Mouse (Mus musculus) thymus, postnatal 0 days (tissue): ENCODE data around the gene Haus5. TPM values are rescaled to one million over a fixed set of nuclear protein-coding genes. Genes with fewer than 3 reads are reported as not detected.

Experiments used
- DNase-seq: peaks from one replicate; pipeline ENCODE4 v3.0.0-alpha.2; 2015; ENCODE audit warnings: low spot score
- polyA plus RNA-seq: library from polyadenylated mRNA; unstranded; fragments of >200 nt; fragmentation: Nextera tagmentation; extraction: Ambion mirVana; gene quantifications from 2 replicates; pipeline ENCODE4 v1.2.1, GENCODE M21; 2015

Haus5 gene
- 50.2 and 51.0 TPM in 2 replicates for polyA plus RNA-seq

DNA sequence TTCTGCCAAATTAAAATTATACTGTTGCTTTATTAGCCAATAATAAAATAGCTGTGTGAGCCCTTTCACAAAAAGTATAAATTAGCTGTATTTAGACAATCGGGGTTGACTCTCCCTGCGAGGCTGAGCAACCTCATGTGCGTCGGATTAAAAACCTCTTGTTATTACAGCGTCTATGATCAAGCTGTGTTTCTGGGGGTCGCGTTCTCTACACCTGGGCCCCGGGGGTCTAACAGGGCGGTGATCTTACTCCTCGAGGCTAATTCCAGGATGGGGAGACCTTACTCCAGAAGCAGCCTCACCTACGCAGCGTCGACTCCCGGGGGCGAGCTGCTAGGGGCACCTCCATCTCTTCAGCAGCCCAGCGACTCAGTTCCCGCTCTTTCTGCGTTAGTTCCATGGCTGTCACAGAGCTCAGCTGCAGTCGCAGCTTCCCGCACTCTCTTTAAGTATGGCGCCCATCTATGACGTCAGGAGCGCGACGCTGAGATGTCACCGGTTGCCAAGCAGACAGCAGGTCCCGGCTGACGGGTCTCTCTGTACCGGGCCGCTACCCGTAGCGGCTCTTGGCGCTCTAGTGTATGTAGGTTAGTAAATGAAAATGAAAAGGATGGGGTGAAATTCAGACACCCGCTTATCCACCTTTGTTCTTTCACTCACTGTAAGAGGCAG, at the start of gene Haus5:
Haus5 (minus strand) TSS at position 466 of the 672 bp plus-strand sequence.
- DNase-seq: peak; percentile 95

DNA sequence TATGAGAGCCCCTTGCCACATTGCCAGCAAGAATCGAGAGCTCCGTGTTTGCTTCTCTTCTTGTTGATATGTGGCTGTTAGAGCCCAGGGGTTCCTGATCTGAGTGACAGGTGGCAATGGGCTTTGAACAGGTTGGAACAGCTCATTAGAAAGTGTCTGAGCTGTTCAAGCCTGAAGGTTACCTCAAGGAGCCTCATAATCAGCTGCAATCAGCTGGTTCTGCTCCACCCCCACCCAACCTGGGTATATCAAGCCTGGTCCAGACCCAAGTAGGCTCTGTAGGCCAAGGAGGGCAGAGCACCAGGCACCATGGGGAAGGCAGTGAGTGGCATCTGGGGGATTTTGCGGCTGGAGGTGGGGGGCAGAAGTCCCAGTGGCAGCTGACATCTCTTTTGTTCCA, 47.1 kb upstream of the Haus5 start, which contains the start of gene Atp4a:
Atp4a (plus strand) TSS at position 268 of the 400 bp plus-strand sequence.
- DNase-seq: no peak

- DNase-seq: no peak
These were observed 42.6 kb upstream of the Haus5 start for GRCm38 (mm10) chr7:30707441-30707840.

DNA sequence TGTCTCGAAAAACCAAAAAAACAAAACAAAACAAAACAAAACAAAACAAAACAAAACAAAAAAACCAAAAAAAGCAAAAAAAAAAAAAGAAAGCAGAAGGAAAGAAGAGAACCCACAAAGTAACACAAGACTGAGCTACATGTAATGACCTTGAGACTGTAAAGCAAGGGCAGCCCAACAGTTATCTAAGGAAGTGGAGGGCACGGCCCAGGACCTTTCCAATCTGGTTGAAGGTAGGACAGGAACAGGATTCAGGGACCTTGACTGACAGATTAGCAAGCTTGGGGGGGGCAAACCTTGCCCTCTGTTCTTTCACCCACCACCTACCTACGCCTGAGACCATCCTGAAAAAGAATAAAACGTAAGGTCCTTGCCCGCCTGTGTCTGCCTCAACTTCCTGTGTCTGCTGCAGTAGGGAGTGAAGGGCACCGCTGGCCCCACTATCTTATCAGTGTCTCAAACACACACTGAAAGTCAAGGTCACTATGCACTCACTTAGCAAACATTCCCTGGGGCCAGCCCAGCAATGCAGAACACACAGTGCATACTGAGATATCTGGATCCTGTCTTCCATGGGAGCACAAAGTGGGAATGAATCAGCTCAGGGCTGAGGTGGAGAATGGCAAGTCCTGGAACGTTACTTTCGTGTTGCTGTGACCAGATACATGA, 41.6 kb upstream of the Haus5 start:
- DNase-seq: no peak

DNA sequence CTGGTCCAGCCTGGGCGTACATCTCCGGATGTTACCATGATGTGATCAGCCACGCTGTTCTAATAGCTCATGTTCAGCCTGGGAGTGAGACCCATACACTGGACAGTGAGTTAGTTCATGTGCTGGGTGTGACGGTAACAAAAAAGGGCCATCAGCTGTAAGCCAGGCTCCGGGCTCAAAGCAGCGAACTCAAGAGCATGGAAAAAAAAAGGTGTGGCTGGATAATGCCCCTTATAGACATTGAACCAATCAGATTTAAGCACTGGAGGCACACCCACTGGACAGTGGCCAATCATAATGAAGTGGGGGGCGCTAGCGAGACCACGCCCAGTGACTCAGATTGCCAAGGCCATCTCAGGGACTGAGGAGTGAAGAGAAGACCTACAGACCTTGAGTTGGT, 33.8 kb upstream of the Haus5 start, which contains the start of gene 2200002J24Rik:
2200002J24Rik (plus strand) TSS at position 338 of the 400 bp plus-strand sequence.
- DNase-seq: peak; percentile 34

DNA sequence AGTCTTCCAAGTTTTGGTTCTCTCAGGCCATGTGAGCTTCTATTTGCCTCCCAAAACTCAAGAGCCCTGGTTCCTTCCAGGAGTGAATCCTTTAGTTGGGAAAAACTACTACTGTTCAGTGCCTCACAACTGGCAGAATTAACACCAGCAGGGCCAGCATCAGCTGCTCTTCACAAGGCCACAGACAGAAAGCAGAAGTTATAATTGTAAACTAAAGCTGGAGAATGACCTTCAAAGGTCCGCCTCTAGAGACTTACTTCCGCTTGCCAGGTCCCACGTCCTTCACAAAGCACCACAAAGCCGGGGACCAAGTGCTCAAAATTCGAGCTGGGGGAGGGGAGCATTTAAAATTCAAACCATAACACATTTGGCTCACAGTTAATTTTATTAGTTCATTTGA, 33.3 kb upstream of the Haus5 start:
- no peak for DNase-seq

DNA sequence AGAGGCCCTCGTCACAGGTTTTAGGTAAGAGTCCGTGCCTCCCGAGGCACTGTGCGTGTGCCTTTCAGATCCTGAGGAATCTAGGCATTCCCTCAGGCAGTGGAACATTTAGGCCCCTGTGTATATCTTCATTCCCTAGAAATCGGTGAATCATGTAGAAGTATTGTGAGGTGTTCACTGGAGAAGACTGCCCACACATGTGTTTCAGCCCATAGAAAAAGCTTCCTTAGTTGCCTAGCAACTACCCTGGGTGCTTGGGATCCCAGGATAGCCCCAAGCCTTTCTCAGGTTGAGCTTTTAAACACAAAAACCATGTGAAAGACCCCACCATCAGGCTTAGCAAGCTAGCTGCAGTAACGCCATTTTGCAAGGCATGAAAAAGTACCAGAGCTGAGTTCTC, 23.5 kb upstream of the Haus5 start:
- no peak for DNase-seq

- DNase-seq: no peak
These were observed 18.6 kb upstream of the Haus5 start for GRCm38 (mm10) chr7:30683425-30683824.

DNA sequence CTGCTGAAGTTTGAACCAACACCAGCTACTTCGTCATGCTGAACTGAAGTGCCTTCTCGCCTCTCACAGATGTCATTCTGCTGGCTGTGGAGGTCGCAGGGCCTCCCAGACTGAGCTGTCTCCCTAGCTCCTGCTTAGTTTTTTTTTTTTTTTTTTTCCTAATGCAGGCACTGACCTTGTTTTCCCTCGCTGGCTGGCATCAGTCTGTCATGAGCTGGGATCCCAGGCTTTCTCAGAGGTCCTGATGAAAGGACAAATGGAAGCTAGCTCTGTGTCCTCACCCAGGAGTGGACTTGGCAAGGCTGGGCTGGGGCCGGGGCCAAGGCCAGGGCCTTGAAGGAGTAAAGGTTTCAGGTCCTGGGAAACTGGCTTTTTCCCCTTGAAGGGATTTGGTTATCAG, 17.1 kb upstream of the Haus5 start:
- no peak for DNase-seq

DNA sequence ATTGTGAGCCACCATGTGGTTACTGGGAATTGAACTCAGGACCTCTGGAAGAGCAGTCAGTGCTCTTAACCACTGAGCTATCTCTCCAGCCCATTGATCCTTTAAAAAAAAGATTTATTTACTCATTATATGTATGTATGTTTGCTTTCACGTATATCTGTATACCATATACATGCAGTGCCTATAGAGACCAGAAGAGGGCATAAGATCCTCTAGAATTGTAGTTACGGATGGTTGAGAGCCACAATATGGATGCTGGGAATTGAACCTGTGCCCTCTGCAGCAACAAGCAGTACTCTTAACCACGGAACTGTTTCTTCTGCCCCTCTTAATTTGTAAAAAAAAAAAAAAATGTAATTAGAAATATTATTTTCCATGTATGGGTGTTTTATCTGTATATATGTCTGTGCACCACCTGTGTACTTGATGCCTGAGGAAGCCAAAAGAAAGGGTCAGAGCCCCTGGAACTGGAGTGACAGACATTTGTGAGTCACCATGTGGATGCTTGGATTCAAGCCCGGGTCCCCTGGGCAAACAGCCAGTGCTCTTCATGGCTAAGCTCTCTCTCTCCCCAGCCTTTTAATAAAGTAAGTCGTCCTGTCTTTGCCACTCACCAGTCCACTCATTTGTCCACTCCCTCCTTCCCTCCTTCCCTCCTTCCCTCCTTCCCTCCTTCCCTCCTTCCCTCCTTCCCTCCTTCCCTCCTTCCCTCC, 13.6 kb upstream of the Haus5 start:
- DNase-seq: peak; percentile 10

DNA sequence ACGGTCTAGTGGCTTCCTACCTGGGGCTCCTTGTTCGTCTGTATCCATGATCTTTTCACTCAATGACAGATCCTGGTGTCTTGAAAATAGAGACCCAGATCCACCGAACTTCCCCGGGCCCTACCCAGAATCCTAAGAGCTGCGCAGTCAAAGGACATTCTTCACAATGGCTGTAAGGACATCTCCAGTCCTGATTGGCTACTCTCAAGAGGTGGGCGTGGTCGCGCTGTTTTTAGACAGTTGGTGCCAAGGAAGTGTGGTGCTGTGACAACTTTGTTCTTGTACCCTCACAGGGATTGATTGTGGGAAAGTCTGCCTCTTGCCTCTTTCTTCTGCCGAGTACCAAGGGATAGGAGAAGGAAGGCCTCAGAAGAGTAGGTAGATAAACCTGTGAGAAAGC, 6.7 kb upstream of the Haus5 start, which contains the start of gene Pmis2:
Pmis2 (minus strand) TSS at position 126 of the 400 bp plus-strand sequence.
- no peak for DNase-seq

- DNase-seq: peak; percentile 44
These were observed 4.4 kb upstream of the Haus5 start for GRCm38 (mm10) chr7:30669229-30669628.

DNA sequence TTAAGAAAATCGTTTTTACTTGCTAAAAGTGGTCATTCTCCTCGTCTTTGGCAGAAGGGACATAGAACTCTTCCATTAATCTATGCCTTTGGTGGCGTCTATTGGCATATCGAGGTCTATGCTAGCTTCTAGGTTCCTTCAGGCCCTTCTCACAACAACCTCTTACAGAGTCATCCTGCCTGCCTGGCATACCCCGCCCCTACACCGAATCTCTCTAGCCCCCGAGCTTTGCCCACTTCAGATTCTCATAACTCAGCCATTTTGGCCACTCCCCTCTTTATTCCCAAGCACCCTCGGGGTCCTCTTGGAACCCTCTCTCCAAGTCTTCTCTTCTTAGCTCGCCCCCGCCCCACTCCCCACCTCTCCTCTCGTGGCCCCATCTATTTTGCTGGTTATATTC, 527 bp upstream of the Haus5 start:
- no peak for DNase-seq

GRCm38 (mm10) chr7:30649591-30650540, 14.9 kb downstream of the Haus5 start, which contains the start of gene Rbm42:
Gene Rbm42, minus strand, starts transcription at chr7:30650317.
- DNase-seq: peak; percentile 99

DNA sequence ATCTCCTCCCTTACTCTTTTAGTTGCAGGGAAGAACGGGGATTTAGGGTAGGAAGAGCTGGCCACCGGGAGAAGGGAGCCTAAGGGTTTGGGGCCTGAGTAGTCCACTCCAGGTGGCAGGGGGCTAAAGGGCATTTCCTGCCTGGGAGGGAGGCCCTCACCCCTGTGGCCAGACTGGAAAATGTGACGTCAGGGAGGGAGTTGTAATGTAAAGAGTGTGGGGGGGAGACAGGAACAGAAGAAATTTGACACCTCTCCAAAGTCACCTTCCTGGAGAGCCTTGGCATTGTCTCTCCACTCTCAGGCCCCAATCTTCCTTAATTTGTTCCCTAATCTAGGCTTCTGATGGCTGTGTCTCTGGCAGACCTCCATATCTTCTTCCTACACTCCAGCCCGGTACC, 25.7 kb downstream of the Haus5 start:
- no peak for DNase-seq

DNA sequence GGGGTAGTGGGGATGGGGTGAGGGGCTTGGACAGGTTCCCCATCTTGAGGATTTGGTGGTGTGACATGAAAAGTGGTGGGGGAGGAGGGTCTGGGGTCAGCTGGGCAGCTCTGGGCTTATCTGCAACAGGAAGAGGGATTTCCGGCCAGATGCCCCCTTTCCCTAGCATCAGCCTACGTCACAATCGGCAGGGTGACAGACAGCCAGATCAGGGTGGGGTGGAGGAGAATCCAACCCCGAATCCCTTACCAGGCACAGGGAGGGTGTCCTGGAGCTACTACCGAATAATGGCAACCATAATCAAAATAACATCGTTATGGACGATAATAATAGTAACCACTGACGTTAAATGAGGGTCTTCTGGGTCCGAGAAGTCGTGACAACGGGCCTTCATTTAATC, 28.4 kb downstream of the Haus5 start:
- no peak for DNase-seq

DNA sequence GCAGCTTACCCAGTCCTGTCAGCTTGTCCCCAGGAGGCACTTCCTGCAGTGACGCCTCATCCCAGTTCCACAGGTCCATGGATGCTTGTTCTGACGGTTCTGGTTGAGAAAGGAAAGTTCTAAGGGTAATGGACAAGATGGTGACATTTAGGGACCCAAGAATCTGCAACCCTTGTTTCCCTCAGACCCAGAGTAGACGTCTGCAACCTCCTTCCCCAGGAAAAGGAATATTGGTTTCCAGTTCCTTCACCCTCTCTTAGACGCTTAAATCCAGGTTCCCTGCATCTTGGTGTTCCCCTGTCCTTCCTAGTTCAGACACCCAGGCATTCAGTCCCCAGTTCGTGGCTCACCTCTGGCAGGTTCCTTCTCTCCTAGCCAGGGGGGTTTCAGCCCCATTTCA, 29.0 kb downstream of the Haus5 start, which contains the start of gene Etv2:
Etv2 (minus strand) TSS at position 101 of the 400 bp plus-strand sequence.
- DNase-seq: no peak

DNA sequence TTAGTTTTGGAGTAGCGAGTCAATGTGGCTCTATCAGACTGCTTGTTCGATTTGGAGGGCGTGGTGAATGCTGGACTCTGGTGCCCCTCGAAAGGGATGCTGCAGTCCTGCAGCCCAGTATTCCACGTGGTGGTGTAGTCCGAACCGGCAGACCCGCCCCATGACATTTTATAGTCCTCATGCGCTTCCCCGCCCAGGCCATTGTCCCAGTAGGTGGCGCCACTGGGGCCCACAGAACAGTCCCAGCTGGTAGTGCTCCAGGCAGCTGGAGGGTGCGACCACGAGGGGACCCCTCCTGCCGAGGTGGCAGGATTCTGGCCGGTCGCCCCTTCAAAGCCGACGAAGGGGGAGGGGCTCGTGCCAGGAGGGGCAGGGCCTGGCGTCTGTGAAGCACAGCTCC, 30.2 kb downstream of the Haus5 start:
- peak; percentile 58 for DNase-seq

GRCm38 (mm10) chr7:30633762-30634412, 30.9 kb downstream of the Haus5 start:
- no peak for DNase-seq

DNA sequence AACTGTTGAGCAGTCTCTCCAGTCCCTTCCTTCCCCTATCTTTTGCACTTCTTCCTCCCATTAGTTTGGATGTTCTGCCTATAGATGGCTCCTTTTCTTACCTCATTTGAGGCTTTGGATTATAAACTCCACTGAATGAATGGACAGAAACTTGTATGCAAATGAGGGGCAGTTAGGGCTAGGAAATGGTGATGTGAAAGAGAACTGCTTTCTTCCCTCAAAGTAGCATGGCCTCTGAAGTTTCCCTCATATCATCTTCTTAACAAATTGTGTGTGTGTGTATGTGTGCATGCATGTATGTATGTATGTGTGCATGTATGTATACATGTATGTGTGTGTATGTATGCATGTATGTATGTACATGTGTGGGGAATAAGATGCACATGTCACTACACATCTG, 35.8 kb downstream of the Haus5 start:
- DNase-seq: no peak
